In genomic region chr7:126696886-126697285, GRCm38 (mm10) we compare ENCODE assay signal across 8 mouse cellular contexts. TPM values are rescaled to one million over a fixed set of nuclear protein-coding genes. Genes with fewer than 3 reads are reported as not detected.
DNase-seq lines count a peak whose midpoint lies in the region; ATAC-seq and TF ChIP-seq lines count a peak whose summit lies in the region.

No protein-coding gene starts in this region.

- H3K4me2 ChIP-seq in liver, embryonic 12.5 days, result peak overlapping the region; percentile 95
- H3K4me2 ChIP-seq in stomach, postnatal 0 days (replicated peaks; ENCODE audit: low read depth), result peak overlapping the region; percentile 96

- TF ChIP-seq POLR2A in testis, adult 2 months (IDR thresholded peaks at IDR 0.05; ENCODE audit: control insufficient read depth, low read depth, low read length), result no peak

- no peak for TF ChIP-seq EP300 in stomach, postnatal 0 days (optimal IDR thresholded peaks at IDR 0.05)

- ATAC-seq in erythroblast, adult 5-6 weeks (replicated peaks; ENCODE audit: low FRiP score, poor library complexity, severe bottlenecking), result no peak
- ATAC-seq in liver, embryonic 12.5 days, result no peak
- no peak for ATAC-seq in stomach, postnatal 0 days (ENCODE audit: low FRiP score, low TSS enrichment)

- peaks cover under 1% of the 10 kb centered on the region for H3K27me3 ChIP-seq in erythroblast, embryonic 14.5 days (ENCODE audit: control insufficient read depth)
- H3K27me3 ChIP-seq in testis, adult 2 months (ENCODE audit: control insufficient read depth, insufficient read depth, low read length), result no peaks in the 10 kb centered on the region
- no peaks in the 10 kb centered on the region for H3K27me3 ChIP-seq in liver, embryonic 12.5 days (replicated peaks)
- no peaks in the 10 kb centered on the region for H3K27me3 ChIP-seq in stomach, postnatal 0 days (ENCODE audit: control insufficient read depth, insufficient read depth, low read length)

- peak overlapping the region; percentile 89 for H3K4me3 ChIP-seq in erythroblast, embryonic 14.5 days (replicated peaks)
- peak overlapping the region; percentile 98 for H3K4me3 ChIP-seq in testis, adult 2 months (ENCODE audit: control insufficient read depth, low read depth, low read length)
- peak overlapping the region; percentile 92 for H3K4me3 ChIP-seq in liver, embryonic 12.5 days
- peak overlapping the region; percentile 88; the same call in 1 of the 2 replicates for H3K4me3 ChIP-seq in stomach, postnatal 0 days (ENCODE audit: low read depth, low read length)

- no peak overlapping the region for H3K27ac ChIP-seq in testis, adult 2 months (ENCODE audit: control insufficient read depth, insufficient read depth, low read depth, low read length)
- peak overlapping the region; percentile 91; the same call in 1 of the 2 replicates for H3K27ac ChIP-seq in liver, embryonic 12.5 days
- H3K27ac ChIP-seq in stomach, postnatal 0 days (replicated peaks), result no peak overlapping the region

- peak overlapping the region; percentile 88 for H3K9ac ChIP-seq in liver, embryonic 12.5 days
- H3K9ac ChIP-seq in stomach, postnatal 0 days (ENCODE audit: low read length), result no peak overlapping the region; the same call in 1 of the 2 replicates

- H3K36me3 ChIP-seq in erythroblast, embryonic 14.5 days (ENCODE audit: control insufficient read depth), result peaks cover 26% of the 10 kb centered on the region
- H3K36me3 ChIP-seq in testis, adult 2 months (ENCODE audit: control insufficient read depth, insufficient read depth, low read length), result no peaks in the 10 kb centered on the region
- H3K36me3 ChIP-seq in liver, embryonic 12.5 days, result peaks cover 35% of the 10 kb centered on the region
- H3K36me3 ChIP-seq in stomach, postnatal 0 days (ENCODE audit: control insufficient read depth, insufficient read depth, low read length), result no peaks in the 10 kb centered on the region; the same call in none of the 2 replicates

- WGBS in liver, embryonic 12.5 days (ENCODE audit: insufficient replicate concordance), result 50% methylated on average over 3 of the region's 3 CpGs
- WGBS in stomach, postnatal 0 days, result 72% methylated on average over 3 of the region's 3 CpGs

- H3K9me3 ChIP-seq in erythroblast, embryonic 14.5 days (ENCODE audit: control insufficient read depth, low read length), result no peaks in the 10 kb centered on the region
- no peaks in the 10 kb centered on the region for H3K9me3 ChIP-seq in liver, embryonic 12.5 days (replicated peaks)
- no peaks in the 10 kb centered on the region for H3K9me3 ChIP-seq in stomach, postnatal 0 days (ENCODE audit: control insufficient read depth, low read length)

- TF ChIP-seq CTCF in testis, adult 2 months (IDR thresholded peaks at IDR 0.05; ENCODE audit: control insufficient read depth, insufficient read depth, insufficient replicate concordance, low read depth, low read length), result no peak
- no peak for TF ChIP-seq CTCF in stomach, postnatal 0 days (IDR thresholded peaks at IDR 0.05; ENCODE audit: low read depth)

- H3K4me1 ChIP-seq in erythroblast, embryonic 14.5 days (ENCODE audit: control insufficient read depth), result peaks cover 58% of the 10 kb centered on the region
- H3K4me1 ChIP-seq in testis, adult 2 months (ENCODE audit: control insufficient read depth, insufficient read depth, low read length), result peaks cover 17% of the 10 kb centered on the region
- peaks cover 71% of the 10 kb centered on the region for H3K4me1 ChIP-seq in liver, embryonic 12.5 days
- no peaks in the 10 kb centered on the region; the same call in 1 of the 2 replicates for H3K4me1 ChIP-seq in stomach, postnatal 0 days (replicated peaks; ENCODE audit: control insufficient read depth, insufficient read depth)

- DNase-seq in testis, postnatal 10 days (ENCODE audit: low spot score), result no peak
- no peak for DNase-seq in stomach, postnatal 0 days (ENCODE audit: low spot score)
- no peak for DNase-seq in urinary bladder, postnatal 10 days (ENCODE audit: low spot score)
- DNase-seq in left cerebral cortex, adult 11 months (ENCODE audit: low spot score), result no peak

RNA-seq across cellular contexts. Expression of gene Slx1b, which starts 1.3 kb away (rescaled TPM):
- polyA plus RNA-seq in erythroblast, embryonic 14.5 days (2012), result 0.21 and 0.33 TPM in 2 replicates
- 0.19 and 1.9 TPM in 2 replicates for total RNA-seq in erythroblast, adult 5-6 weeks (2015; ENCODE audit: low replicate concordance)
- total RNA-seq in erythroblast, adult 5-6 weeks (2017; ENCODE audit: low replicate concordance), result 0.42 and 1.4 TPM in 2 replicates
- polyA plus RNA-seq in testis, adult 2 months (2012; rRNA removed), result 8.3 and 9.5 TPM in 2 replicates
- polyA plus RNA-seq in liver, embryonic 12.5 days (2016; fragmentation: Nextera tagmentation; extraction: Ambion mirVana), result 4.5 and 5.1 TPM in 2 replicates
- 6.1 and 6.2 TPM in 2 replicates for polyA plus RNA-seq in stomach, postnatal 0 days (2015; fragmentation: Nextera tagmentation; extraction: Ambion mirVana)

RNA-seq across cellular contexts. Expression of gene Bola2, which starts 1.7 kb away (rescaled TPM):
- polyA plus RNA-seq in erythroblast, embryonic 14.5 days (2012), result 14.2 and 14.8 TPM in 2 replicates
- 4.8 and 13.4 TPM in 2 replicates for total RNA-seq in erythroblast, adult 5-6 weeks (2015; ENCODE audit: low replicate concordance)
- 11.6 and 27.2 TPM in 2 replicates for total RNA-seq in erythroblast, adult 5-6 weeks (2017; ENCODE audit: low replicate concordance)
- polyA plus RNA-seq in testis, adult 2 months (2012; rRNA removed), result 35.7 and 38.7 TPM in 2 replicates
- polyA plus RNA-seq in liver, embryonic 12.5 days (2016; fragmentation: Nextera tagmentation; extraction: Ambion mirVana), result 134 and 153 TPM in 2 replicates
- polyA plus RNA-seq in stomach, postnatal 0 days (2015; fragmentation: Nextera tagmentation; extraction: Ambion mirVana), result 92.3 and 93.4 TPM in 2 replicates

RNA-seq across cellular contexts. Expression of gene Coro1a, which starts 10.7 kb away (rescaled TPM):
- 1.5 and 2.4 TPM in 2 replicates for polyA plus RNA-seq in erythroblast, embryonic 14.5 days (2012)
- total RNA-seq in erythroblast, adult 5-6 weeks (2015; ENCODE audit: low replicate concordance), result 127 and 157 TPM in 2 replicates
- total RNA-seq in erythroblast, adult 5-6 weeks (2017; ENCODE audit: low replicate concordance), result 132 and 182 TPM in 2 replicates
- polyA plus RNA-seq in testis, adult 2 months (2012; rRNA removed), result 2.5 and 2.6 TPM in 2 replicates
- 77.9 and 86.6 TPM in 2 replicates for polyA plus RNA-seq in liver, embryonic 12.5 days (2016; fragmentation: Nextera tagmentation; extraction: Ambion mirVana)
- 15.7 and 16.9 TPM in 2 replicates for polyA plus RNA-seq in stomach, postnatal 0 days (2015; fragmentation: Nextera tagmentation; extraction: Ambion mirVana)

RNA-seq across cellular contexts. Expression of gene Sult1a1, which starts 20.7 kb away (rescaled TPM):
- polyA plus RNA-seq in erythroblast, embryonic 14.5 days (2012), result not detected in 2 replicates
- not detected in 2 replicates for total RNA-seq in erythroblast, adult 5-6 weeks (2015; ENCODE audit: low replicate concordance)
- total RNA-seq in erythroblast, adult 5-6 weeks (2017; ENCODE audit: low replicate concordance), result 3.6 and 6.0 TPM in 2 replicates
- 5.8 and 7.1 TPM in 2 replicates for polyA plus RNA-seq in testis, adult 2 months (2012; rRNA removed)
- polyA plus RNA-seq in liver, embryonic 12.5 days (2016; fragmentation: Nextera tagmentation; extraction: Ambion mirVana), result 0.24 and 0.50 TPM in 2 replicates
- 10.9 and 12.4 TPM in 2 replicates for polyA plus RNA-seq in stomach, postnatal 0 days (2015; fragmentation: Nextera tagmentation; extraction: Ambion mirVana)

RNA-seq across cellular contexts. Expression of gene Sgf29, which starts 47.8 kb away (rescaled TPM):
- polyA plus RNA-seq in erythroblast, embryonic 14.5 days (2012), result 4.0 and 6.3 TPM in 2 replicates
- 33.6 and 37.9 TPM in 2 replicates for total RNA-seq in erythroblast, adult 5-6 weeks (2015; ENCODE audit: low replicate concordance)
- 6.8 and 17.6 TPM in 2 replicates for total RNA-seq in erythroblast, adult 5-6 weeks (2017; ENCODE audit: low replicate concordance)
- polyA plus RNA-seq in testis, adult 2 months (2012; rRNA removed), result 405 and 485 TPM in 2 replicates
- 36.3 and 42.4 TPM in 2 replicates for polyA plus RNA-seq in liver, embryonic 12.5 days (2016; fragmentation: Nextera tagmentation; extraction: Ambion mirVana)
- 28.6 and 28.9 TPM in 2 replicates for polyA plus RNA-seq in stomach, postnatal 0 days (2015; fragmentation: Nextera tagmentation; extraction: Ambion mirVana)
